Mouse (Mus musculus): ENCODE results near the gene Ap2b1.

DNA sequence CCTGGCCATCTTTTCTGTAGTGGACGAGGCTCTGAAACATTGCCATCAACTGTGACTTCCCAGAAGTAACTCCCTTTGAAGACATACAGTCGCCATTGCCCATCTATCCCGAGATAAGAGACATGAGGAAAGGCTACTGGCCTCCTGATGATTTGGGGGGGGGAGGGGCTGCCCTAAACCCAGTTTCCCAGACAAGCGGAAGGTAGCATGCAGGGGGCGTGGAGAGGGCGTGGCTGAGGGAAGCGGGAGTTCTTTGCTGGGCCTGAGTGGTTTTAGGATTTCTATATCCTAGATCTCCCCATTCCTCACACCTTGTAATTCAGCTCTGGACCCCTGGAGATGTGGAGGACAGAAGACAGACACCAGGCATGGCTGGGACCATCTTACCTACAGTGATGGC lies 145.0 kb downstream of the Ap2b1 start:
- TF ChIP-seq CTCF (IDR thresholded peaks at IDR 0.05; ENCODE audit: borderline replicate concordance, control insufficient read depth, extremely low read depth, insufficient read depth, low read length, poor library complexity) (no peak), POLR2A (IDR thresholded peaks at IDR 0.05; ENCODE audit: control insufficient read depth, extremely low read depth, insufficient read depth, low read length, poor library complexity) (no peak)

Data from thymus, adult 2 months (tissue).